In the genomic region with DNA sequence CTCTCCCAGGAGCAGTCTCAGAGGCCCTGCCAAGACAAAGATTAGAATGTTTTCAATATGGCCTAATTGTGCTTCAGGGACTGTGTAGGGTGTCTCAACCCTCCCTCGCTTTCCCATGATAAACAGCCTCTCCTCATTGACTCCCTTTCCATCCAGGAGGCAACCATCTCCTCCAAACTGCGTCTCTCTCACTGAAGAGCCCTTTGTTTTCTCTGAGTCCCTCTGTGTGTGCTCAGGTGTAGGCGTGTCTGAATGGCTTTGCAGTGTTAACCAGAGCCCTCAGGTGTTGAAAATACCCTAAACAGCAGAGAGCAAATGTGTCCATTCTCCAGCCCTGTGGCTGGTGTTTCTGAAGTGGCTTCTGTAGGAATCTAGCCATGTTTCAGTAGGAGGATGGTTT, we compare ENCODE assay signal across 32 mouse cellular contexts.
"Had no signal": no experiment of that assay in that cellular context is flagged by ENCODE, and none has a peak within 500 bp of the region (broad histone marks: within the 10 kb centered on the region; RNA-seq: fewer than 3 reads in every experiment).

No protein-coding gene starts in this region.

- H3K27ac ChIP-seq: limb, embryonic 10.5 days; limb, embryonic 12.5 days; limb, embryonic 13.5 days; limb, embryonic 15.5 days; liver, embryonic 12.5 days; liver, embryonic 13.5 days; liver, embryonic 14.5 days; liver, embryonic 15.5 days; lung, embryonic 15.5 days; macrophage; midbrain, embryonic 10.5 days; midbrain, embryonic 12.5 days; midbrain, embryonic 13.5 days; midbrain, embryonic 15.5 days; neural tube, embryonic 12.5 days had no signal

- DNase-seq: left cerebral cortex, postnatal 4 days; liver; liver, embryonic 13.5 days; liver, postnatal 0 days; lung, adult 18-20 months; lung, adult 2 months; lung, embryonic 14.5 days; lung, postnatal 10 days; lung, postnatal 14 days; lung, postnatal 36 days; lung, postnatal 4 days; midbrain, embryonic 14.5 days had no signal

- ATAC-seq: liver, embryonic 12.5 days; liver, postnatal 0 days; lung, postnatal 0 days; midbrain, embryonic 13.5 days; midbrain, embryonic 15.5 days; midbrain, embryonic 16.5 days had no signal

- H3K9ac ChIP-seq: limb, embryonic 12.5 days; limb, embryonic 13.5 days; limb, embryonic 15.5 days; liver, embryonic 12.5 days; liver, embryonic 13.5 days; liver, embryonic 14.5 days; liver, embryonic 15.5 days; liver, postnatal 0 days; lung, embryonic 14.5 days; lung, embryonic 15.5 days; midbrain, embryonic 12.5 days; midbrain, embryonic 13.5 days; midbrain, embryonic 15.5 days; neural tube, embryonic 12.5 days had no signal

- H3K4me3 ChIP-seq: limb, embryonic 10.5 days; limb, embryonic 12.5 days; limb, embryonic 13.5 days; limb, embryonic 15.5 days; liver, embryonic 12.5 days; liver, embryonic 13.5 days; liver, embryonic 15.5 days; lung, embryonic 15.5 days; megakaryocyte, embryonic 14.5 days; midbrain, embryonic 10.5 days; midbrain, embryonic 12.5 days; midbrain, embryonic 13.5 days; midbrain, embryonic 15.5 days; myocyte; neural tube, embryonic 12.5 days had no signal

- H3K36me3 ChIP-seq: limb, embryonic 10.5 days; limb, embryonic 12.5 days; limb, embryonic 13.5 days; limb, embryonic 15.5 days; liver, embryonic 12.5 days; liver, embryonic 13.5 days; liver, embryonic 15.5 days; lung, embryonic 15.5 days; midbrain, embryonic 10.5 days; midbrain, embryonic 12.5 days; midbrain, embryonic 13.5 days; midbrain, embryonic 15.5 days; neural tube, embryonic 12.5 days had no signal

- H3K4me2 ChIP-seq: limb, embryonic 12.5 days; limb, embryonic 13.5 days; limb, embryonic 15.5 days; liver, embryonic 11.5 days; liver, embryonic 12.5 days; liver, embryonic 13.5 days; liver, embryonic 15.5 days; lung, embryonic 14.5 days; lung, embryonic 15.5 days; midbrain, embryonic 11.5 days; midbrain, embryonic 12.5 days; midbrain, embryonic 13.5 days; midbrain, embryonic 15.5 days; neural tube, embryonic 12.5 days had no signal

- H3K4me1 ChIP-seq: limb, embryonic 10.5 days; limb, embryonic 12.5 days; limb, embryonic 13.5 days; limb, embryonic 15.5 days; liver, embryonic 12.5 days; liver, embryonic 13.5 days; liver, embryonic 15.5 days; lung, embryonic 15.5 days; megakaryocyte, embryonic 14.5 days; midbrain, embryonic 10.5 days; midbrain, embryonic 12.5 days; midbrain, embryonic 13.5 days; midbrain, embryonic 15.5 days; neural tube, embryonic 12.5 days had no signal

- H3K27me3 ChIP-seq: limb, embryonic 12.5 days; limb, embryonic 13.5 days; limb, embryonic 15.5 days; liver, embryonic 12.5 days; liver, embryonic 13.5 days; liver, embryonic 15.5 days; lung, embryonic 15.5 days; megakaryocyte, embryonic 14.5 days; midbrain, embryonic 12.5 days; midbrain, embryonic 13.5 days; midbrain, embryonic 15.5 days had no signal

- H3K9me3 ChIP-seq: limb, embryonic 10.5 days; limb, embryonic 12.5 days; limb, embryonic 13.5 days; limb, embryonic 15.5 days; liver, embryonic 12.5 days; liver, embryonic 13.5 days; liver, embryonic 15.5 days; lung, embryonic 15.5 days; megakaryocyte, embryonic 14.5 days; midbrain, embryonic 10.5 days; midbrain, embryonic 12.5 days; midbrain, embryonic 13.5 days; midbrain, embryonic 15.5 days; neural tube, embryonic 12.5 days had no signal
